Mouse (Mus musculus): ENCODE data around the gene Plekhj1. TPM values are rescaled to one million over a fixed set of nuclear protein-coding genes. Genes with fewer than 3 reads are reported as not detected.
A peak's percentile ranks its signal among the peaks of the same experiment; 100 is the strongest.

Plekhj1 gene
- polyA plus RNA-seq (2015; fragmentation: Nextera tagmentation; extraction: Ambion mirVana): 141 and 151 TPM in 2 replicates

DNA sequence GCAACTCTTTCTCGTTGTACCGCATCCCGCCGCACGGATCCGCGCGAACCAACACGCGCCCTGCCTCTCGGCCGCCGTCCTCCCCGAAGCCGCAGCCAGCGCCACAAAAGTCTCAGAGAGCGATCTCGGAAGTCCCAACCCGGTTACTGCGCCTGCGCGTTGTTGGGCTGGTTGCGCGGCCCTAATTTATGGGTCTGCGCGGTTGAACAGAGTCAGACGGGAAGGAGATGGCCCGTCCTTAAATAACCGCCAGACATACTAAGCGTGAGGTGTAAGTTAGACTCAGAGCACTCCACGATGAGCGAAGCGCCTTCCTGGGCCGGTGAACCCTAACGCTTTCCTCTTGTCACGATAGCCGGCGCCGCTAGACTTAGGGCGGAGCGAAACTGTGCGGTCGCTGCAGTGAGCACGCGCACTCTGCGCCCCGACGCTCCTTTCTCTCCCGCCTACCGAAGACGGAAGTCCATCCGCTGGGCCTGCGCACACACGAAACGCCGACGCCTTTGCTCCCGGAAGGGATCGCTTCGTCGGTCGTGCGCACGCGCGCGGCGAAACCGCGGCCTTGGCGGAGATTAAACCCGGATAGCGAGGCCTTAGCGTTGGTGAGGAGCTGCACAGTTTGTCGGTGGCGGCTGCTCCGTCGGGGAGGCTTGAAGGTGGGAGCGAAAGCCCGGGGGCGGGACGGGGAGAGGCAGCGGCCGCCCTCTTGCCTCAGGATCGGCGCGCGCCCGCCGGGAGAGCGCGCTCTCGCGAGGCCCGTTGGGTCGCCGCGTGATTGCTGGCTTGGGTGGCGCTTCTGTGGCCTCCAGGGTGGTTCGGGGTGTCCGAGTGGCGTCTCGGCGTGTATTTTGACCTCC, at the start of gene Plekhj1, which contains the start of gene Sf3a2:
Gene Plekhj1 (minus strand): TSS at position 477 of the 857 bp plus-strand sequence.
Gene Sf3a2 (plus strand): TSS at position 49 of the 857 bp plus-strand sequence.
- Histone ChIP-seq H3K27ac (peak within 1 kb of the TSS; percentile 97), H3K4me3 (peak within 1 kb of the TSS; percentile 90), H3K4me2 (peak within 1 kb of the TSS; percentile 82), H3K9ac (peak within 1 kb of the TSS; percentile 95), H3K4me1 (peaks cover 34% of the 10 kb centered on the region), H3K36me3 (ENCODE audit: poor library complexity, severe bottlenecking) (peaks cover 65% of the 10 kb centered on the region), H3K9me3 (replicated peaks) (no peaks in the 10 kb centered on the region), H3K27me3 (no peaks in the 10 kb centered on the region)
- ATAC-seq: peak; percentile 94
- WGBS: under 1% methylated on average over 101 of the region's 104 CpGs

DNA sequence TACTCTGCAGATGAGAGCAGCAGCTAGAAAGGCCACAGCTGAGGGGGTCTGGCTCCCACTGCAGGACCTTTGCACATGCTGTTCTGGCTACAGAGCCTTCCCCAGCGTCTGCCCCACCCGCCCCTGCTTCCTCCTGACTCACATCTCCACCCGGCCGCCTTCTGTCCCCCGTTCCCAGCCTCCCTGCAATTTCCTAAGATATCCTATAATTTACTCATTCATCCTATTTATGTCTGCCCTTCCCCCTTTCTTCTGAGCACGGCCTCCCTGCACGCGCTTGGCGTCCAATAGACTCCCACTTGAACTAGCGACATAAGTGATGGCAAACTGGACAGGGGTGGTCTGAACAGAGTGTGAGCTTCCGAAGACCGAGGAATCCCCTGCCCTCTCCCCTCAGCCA, 47.3 kb upstream of the Plekhj1 start:
- no peak for ATAC-seq
- Histone ChIP-seq H3K27me3 (peaks cover 41% of the 10 kb centered on the region), H3K9me3 (replicated peaks) (no peaks in the 10 kb centered on the region), H3K36me3 (ENCODE audit: poor library complexity, severe bottlenecking) (peaks cover 12% of the 10 kb centered on the region; the same call in 1 of the 2 replicates), H3K27ac (no peak overlapping the region), H3K4me3 (no peak overlapping the region), H3K4me2 (no peak overlapping the region), H3K4me1 (peaks cover 15% of the 10 kb centered on the region), H3K9ac (no peak overlapping the region)
- WGBS: 81% methylated on average over 12 of the region's 12 CpGs

DNA sequence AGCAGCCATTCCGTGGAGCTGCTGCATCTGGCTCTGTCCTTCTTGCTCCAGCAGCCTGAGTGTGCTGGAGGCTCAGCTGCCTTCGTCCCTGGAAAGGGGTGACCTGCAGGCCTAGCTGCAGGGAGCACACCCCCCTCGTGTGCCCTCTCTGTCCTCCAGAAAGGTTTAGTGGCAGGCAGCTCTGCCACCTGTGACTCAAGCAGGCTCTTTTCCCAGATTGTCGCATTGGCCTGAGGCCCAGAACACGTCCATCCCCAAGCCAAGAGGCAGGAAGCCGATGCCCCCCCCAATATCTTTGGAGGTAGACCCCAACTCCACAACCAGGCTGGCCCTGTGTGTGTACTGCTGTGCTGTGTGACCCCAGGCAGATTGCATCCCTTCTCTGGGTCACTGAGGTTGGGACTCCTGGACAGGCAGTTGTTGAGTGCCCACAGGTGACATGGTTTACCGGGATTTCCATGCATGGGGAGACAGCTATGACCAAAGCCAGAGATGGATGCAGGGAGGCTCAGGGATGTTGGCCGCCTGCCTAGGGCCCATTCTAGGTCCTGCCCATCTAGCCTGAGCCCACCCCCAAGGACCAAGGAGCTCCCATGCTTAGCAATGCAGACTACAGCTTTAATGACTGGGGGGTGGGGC, 46.7 kb upstream of the Plekhj1 start:
- Histone ChIP-seq H3K9me3 (replicated peaks) (no peaks in the 10 kb centered on the region), H3K27ac (no peak overlapping the region), H3K4me2 (no peak overlapping the region), H3K4me1 (peaks cover 15% of the 10 kb centered on the region), H3K36me3 (ENCODE audit: poor library complexity, severe bottlenecking) (peaks cover 8% of the 10 kb centered on the region; the same call in 1 of the 2 replicates), H3K27me3 (peaks cover 41% of the 10 kb centered on the region), H3K4me3 (no peak overlapping the region), H3K9ac (no peak overlapping the region)
- 64% methylated on average over 8 of the region's 8 CpGs for WGBS
- no peak for ATAC-seq

DNA sequence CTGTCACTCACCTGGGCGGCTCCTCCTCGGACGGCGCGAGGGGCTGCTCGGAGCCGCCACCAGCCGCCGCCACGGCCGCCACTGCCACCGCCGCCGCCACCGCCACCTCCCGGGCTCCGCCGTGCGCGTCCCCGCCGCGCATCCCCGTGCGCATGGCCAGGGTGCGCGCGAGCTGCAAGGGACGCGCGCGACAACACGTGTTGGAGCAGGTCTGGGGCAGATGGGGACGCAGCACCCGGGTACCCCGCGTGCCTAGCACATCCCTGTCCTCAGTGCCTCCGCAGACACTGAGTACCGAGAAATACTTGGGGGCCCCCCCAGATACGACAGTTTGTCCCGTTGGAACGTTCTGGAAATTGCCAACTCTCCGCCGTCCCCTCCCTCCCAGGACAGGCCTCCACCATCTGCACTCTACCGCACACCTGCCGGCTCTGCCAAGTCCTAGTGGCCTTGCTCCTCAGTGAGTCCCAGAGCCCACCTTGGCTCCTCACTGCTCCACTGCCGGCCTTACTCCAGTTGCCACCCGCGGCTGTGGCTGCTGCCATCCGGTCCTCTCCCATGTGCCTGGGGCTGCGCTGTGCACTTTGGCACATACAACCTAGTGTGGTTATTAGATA, 45.6 kb upstream of the Plekhj1 start, which contains the start of gene Lingo3:
Gene Lingo3 (minus strand): TSS at position 109 of the 617 bp plus-strand sequence.
- WGBS: 5% methylated on average over 43 of the region's 51 CpGs
- Histone ChIP-seq H3K4me1 (peaks cover 15% of the 10 kb centered on the region), H3K27ac (no peak within 1 kb of the TSS), H3K9ac (peak within 1 kb of the TSS; percentile 72), H3K27me3 (peaks cover 41% of the 10 kb centered on the region), H3K4me3 (peak within 1 kb of the TSS; percentile 47), H3K9me3 (replicated peaks) (no peaks in the 10 kb centered on the region), H3K4me2 (peak within 1 kb of the TSS; percentile 86), H3K36me3 (ENCODE audit: poor library complexity, severe bottlenecking) (no peaks in the 10 kb centered on the region)
- ATAC-seq: peak; percentile 59

DNA sequence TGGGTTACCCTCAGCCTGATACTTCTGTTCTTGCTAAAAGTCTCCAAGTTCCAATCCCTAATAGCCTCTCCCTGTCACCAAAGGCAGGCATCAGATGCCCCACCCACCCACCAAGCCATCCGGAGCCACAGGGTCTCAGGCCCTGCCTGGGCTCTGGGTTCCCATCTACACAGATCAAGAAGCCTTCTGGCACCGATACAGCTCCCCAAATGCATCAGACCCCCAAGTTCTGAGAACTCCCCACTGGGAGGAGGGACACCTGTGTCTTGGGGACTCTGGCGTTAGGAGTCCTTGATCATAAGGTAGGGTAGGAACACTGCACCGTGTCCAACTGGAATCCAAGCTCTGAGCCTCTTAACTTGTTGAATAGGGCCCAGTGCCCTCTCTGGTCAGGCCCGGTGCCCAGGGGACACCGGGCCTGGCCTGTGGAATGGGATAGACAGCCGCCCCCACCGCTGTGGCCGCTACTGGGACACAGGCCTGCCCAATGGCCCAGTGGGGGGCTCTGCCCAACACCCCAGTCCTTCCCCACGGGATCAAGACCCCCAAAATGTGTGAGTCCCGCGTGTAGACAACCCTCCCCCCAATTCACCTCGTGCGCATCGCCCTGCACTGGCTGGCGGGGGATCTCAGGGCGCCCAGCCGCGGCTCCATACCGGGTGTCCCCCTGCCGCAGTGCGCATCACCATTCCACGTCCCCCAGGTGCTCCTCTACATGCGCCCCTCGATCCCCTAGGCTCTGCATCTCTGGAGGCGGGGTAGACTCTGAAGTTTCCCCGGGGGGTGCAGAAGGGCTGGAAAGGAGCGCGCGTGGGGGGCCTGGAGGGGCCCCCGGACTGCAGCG, 44.9 kb upstream of the Plekhj1 start:
- Histone ChIP-seq H3K27me3 (peaks cover 41% of the 10 kb centered on the region), H3K4me1 (peaks cover 15% of the 10 kb centered on the region), H3K9me3 (replicated peaks) (no peaks in the 10 kb centered on the region), H3K4me2 (peak overlapping the region; percentile 86), H3K27ac (no peak overlapping the region), H3K4me3 (peak overlapping the region; percentile 47), H3K9ac (peak overlapping the region; percentile 72), H3K36me3 (ENCODE audit: poor library complexity, severe bottlenecking) (no peaks in the 10 kb centered on the region)
- 8% methylated on average over 31 of the region's 32 CpGs for WGBS
- ATAC-seq: 0 out of 2 replicates have a peak, but pooled peaks have one; percentile 24

DNA sequence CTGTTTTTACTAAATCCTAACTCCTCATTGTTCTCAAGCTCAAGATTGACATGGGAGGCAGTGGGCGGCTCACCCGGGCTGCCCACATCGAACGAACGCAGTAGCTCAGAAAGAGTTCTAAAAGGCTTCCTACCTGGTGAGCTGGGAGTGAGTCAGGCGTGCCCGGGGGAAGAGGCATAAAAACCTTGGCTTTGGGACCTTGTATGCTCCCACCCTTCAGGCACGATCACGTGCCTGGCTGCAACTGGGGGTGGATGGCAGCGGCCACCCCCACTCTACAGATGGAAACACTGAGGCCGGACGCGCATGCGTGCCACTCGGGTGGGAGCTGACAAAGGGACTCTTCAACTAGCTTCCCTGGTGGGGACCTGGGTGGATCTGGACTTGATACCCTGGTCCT, 43.9 kb upstream of the Plekhj1 start:
- peaks cover 41% of the 10 kb centered on the region for H3K27me3 ChIP-seq
- no peaks in the 10 kb centered on the region for H3K9me3 ChIP-seq (replicated peaks)

DNA sequence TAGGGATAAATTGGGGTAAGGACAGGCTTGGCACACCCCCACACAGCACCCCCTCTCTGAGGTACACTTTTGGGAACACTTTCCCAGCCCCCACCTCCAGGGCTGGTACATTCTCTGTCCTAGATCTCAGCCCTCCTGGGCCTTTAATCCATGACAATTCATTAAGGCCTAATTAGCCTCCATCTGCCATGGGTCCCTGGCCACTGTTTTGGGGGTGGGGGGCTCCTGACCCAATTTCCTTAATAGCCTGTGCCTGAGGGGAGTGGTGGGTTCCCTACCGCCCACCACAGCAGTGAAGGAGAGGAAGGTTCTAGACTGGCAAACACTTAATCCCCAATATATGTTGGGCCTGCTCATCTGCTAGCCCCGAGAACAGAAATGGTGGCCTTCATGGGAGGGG, 43.3 kb upstream of the Plekhj1 start:
- no peak overlapping the region for H3K9ac ChIP-seq
- H3K27ac ChIP-seq: no peak overlapping the region
- WGBS: 73% methylated on average over 2 of the region's 2 CpGs
- peaks cover 41% of the 10 kb centered on the region for H3K27me3 ChIP-seq
- peaks cover 15% of the 10 kb centered on the region for H3K4me1 ChIP-seq
- no peak overlapping the region for H3K4me2 ChIP-seq
- no peak overlapping the region for H3K4me3 ChIP-seq
- no peaks in the 10 kb centered on the region for H3K36me3 ChIP-seq (ENCODE audit: poor library complexity, severe bottlenecking)
- no peak for ATAC-seq
- no peaks in the 10 kb centered on the region for H3K9me3 ChIP-seq (replicated peaks)

More for the DNA sequence above, 43.9 kb upstream of the Plekhj1 start:
- H3K27ac ChIP-seq: no peak overlapping the region
- no peak overlapping the region for H3K4me3 ChIP-seq
- no peak overlapping the region for H3K4me2 ChIP-seq
- WGBS: 82% methylated on average over 15 of the region's 15 CpGs
- peaks cover 15% of the 10 kb centered on the region for H3K4me1 ChIP-seq
- H3K9ac ChIP-seq: no peak overlapping the region
- H3K36me3 ChIP-seq (ENCODE audit: poor library complexity, severe bottlenecking): no peaks in the 10 kb centered on the region
- ATAC-seq: no peak

DNA sequence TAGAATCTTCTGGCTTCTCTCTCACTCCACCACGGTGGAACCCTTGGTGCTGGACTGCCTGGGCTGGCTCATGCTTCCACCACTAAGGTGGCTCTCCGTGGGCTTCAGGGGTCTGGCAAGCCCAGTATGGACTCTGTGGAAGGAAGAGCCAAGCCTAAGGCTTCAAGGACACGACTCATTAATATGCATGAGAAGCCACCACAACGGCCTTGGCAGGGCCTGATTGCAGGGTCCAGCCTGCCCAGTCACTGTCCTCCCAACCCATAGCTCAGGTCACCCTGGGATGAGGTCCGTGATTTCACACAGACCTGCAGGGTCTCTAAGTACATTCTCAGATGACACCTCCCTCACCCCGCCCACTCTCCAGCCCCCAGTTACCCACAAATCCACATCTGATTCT, 41.4 kb upstream of the Plekhj1 start:
- H3K27ac ChIP-seq: no peak overlapping the region
- H3K9me3 ChIP-seq (replicated peaks): no peaks in the 10 kb centered on the region
- no peak for ATAC-seq
- H3K27me3 ChIP-seq: peaks cover 44% of the 10 kb centered on the region
- H3K9ac ChIP-seq: no peak overlapping the region
- 0 out of 2 replicates have a peak, but pooled peaks cover under 1% of the 10 kb centered on the region for H3K36me3 ChIP-seq (ENCODE audit: poor library complexity, severe bottlenecking)
- no peak overlapping the region for H3K4me2 ChIP-seq
- peaks cover 21% of the 10 kb centered on the region for H3K4me1 ChIP-seq
- H3K4me3 ChIP-seq: no peak overlapping the region
- 68% methylated on average over 6 of the region's 6 CpGs for WGBS

DNA sequence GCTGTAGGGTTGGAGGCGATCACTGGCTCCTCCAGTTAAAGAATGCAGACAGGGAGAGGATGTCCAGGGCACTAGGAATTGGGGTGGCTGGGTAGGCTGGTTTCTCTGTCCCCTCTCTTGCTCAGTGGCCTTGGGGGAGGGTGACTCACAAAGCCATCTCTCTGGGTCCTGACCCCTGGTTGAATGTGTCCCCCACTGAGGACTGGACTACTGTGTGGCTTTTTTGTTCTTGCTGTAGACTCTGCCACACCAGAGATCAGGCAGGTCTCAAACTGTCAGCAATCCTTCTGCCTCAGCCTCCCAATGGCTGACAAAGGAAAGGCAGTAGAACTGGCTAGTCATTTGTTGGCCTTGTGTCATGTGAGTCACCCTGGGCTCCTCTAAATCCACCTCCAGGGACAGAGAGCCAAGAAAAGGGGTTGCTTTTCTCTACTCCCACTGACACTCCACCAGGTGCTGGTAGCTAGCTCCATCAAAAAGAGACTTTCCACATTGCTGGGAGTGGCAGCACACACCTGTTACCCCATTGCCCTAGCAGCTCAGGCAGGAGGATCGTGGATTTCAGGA, 40.0 kb upstream of the Plekhj1 start:
- WGBS: 73% methylated on average over 2 of the region's 2 CpGs

DNA sequence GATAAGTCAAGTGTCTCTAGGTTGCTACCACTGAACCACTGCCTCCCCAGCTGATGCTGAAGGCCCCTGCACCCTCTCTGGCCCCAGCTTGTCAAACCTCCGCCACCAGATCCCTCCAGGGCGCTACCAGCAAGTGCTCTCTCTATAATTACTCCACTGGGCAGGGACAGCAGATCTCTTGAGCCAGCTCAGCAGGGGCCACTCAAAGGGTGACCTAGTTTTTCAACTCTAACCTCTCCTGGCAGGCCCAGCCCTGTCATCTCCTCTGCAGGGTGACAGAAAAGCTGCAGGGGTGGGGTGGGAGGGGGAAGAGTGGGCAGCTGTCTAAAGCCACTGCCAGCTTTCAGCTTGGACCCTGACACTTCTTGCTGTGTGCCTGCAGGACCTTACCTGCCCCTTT, 39.4 kb upstream of the Plekhj1 start:
- peaks cover 38% of the 10 kb centered on the region for H3K27me3 ChIP-seq
- H3K27ac ChIP-seq: no peak overlapping the region
- 0 out of 2 replicates have a peak, but pooled peaks cover 7% of the 10 kb centered on the region for H3K4me1 ChIP-seq
- no peak overlapping the region for H3K9ac ChIP-seq
- H3K4me2 ChIP-seq: no peak overlapping the region
- WGBS: 10% methylated on average over 2 of the region's 2 CpGs
- no peaks in the 10 kb centered on the region for H3K9me3 ChIP-seq (replicated peaks)
- no peak for ATAC-seq
- H3K4me3 ChIP-seq: no peak overlapping the region
- 0 out of 2 replicates have a peak, but pooled peaks cover 3% of the 10 kb centered on the region for H3K36me3 ChIP-seq (ENCODE audit: poor library complexity, severe bottlenecking)

More for the DNA sequence above, 40.0 kb upstream of the Plekhj1 start:
- Histone ChIP-seq H3K4me2 (no peak overlapping the region), H3K4me1 (peaks cover 11% of the 10 kb centered on the region), H3K27me3 (peaks cover 44% of the 10 kb centered on the region), H3K4me3 (no peak overlapping the region), H3K9ac (no peak overlapping the region), H3K9me3 (replicated peaks) (no peaks in the 10 kb centered on the region), H3K36me3 (ENCODE audit: poor library complexity, severe bottlenecking) (0 out of 2 replicates have a peak, but pooled peaks cover 3% of the 10 kb centered on the region), H3K27ac (no peak overlapping the region)
- no peak for ATAC-seq

DNA sequence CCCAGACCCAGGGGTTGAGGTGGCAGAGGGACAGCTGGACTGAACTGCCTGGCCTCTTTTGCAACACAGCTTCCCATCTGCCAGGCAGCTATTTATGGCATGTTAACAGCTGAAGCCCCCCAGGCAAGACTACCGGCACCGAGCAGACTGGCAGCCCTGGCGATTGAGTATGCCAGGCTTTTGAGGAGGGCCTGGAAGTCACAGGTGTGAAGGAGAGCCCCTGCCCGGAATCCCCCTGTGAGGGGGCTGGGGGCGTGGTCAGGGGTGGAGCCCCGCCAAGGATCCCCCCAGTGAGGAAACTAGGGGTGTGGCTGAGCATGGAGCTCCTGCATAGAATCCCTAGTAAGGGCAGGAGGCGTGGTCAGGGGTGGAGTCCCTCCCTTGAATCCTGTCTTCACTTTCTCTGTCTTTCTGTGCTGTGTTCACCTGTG, 38.5 kb upstream of the Plekhj1 start:
- Histone ChIP-seq H3K4me2 (no peak overlapping the region), H3K9me3 (replicated peaks) (no peaks in the 10 kb centered on the region), H3K27ac (no peak overlapping the region), H3K4me1 (0 out of 2 replicates have a peak, but pooled peaks cover 7% of the 10 kb centered on the region), H3K36me3 (ENCODE audit: poor library complexity, severe bottlenecking) (0 out of 2 replicates have a peak, but pooled peaks cover 3% of the 10 kb centered on the region), H3K27me3 (peaks cover 30% of the 10 kb centered on the region), H3K4me3 (no peak overlapping the region), H3K9ac (no peak overlapping the region)
- ATAC-seq: peak; percentile 7; the same call in 1 of the 2 replicates
- WGBS: 46% methylated on average over 7 of the region's 7 CpGs
